In genomic region chr16:8791949-8792557, GRCm38 (mm10) we compare ENCODE assay signal across 8 mouse cellular contexts. TPM values are rescaled to one million over a fixed set of nuclear protein-coding genes. Genes with fewer than 3 reads are reported as not detected.
DNase-seq lines count a peak whose midpoint lies in the region; ATAC-seq and TF ChIP-seq lines count a peak whose summit lies in the region.

TSS of gene Usp7 (minus strand) at chr16:8792308.

- no peaks in the 10 kb centered on the region for H3K4me1 ChIP-seq in lung, adult 2 months (ENCODE audit: control insufficient read depth, insufficient read depth, low read length)
- H3K4me1 ChIP-seq in brown adipose tissue, adult 24 weeks (ENCODE audit: control insufficient read depth, insufficient read depth, insufficient read length, low read length), result no peaks in the 10 kb centered on the region
- H3K4me1 ChIP-seq in midbrain, postnatal 0 days (ENCODE audit: insufficient read depth, low read length), result no peaks in the 10 kb centered on the region

- H3K27me3 ChIP-seq in midbrain, postnatal 0 days (ENCODE audit: insufficient read depth, low read length), result no peaks in the 10 kb centered on the region

- no peak for ATAC-seq in midbrain, postnatal 0 days (ENCODE audit: low FRiP score)

- 90% methylated on average over 20 of the region's 20 CpGs for WGBS in lung, adult 2 months
- WGBS in midbrain, postnatal 0 days, result 95% methylated on average over 20 of the region's 20 CpGs

- no peak for DNase-seq in lung, adult 2 months
- no peak for DNase-seq in lung, postnatal 25 days (ENCODE audit: low spot score)
- DNase-seq in heart, adult 8-10 months (ENCODE audit: low spot score), result no peak
- no peak for DNase-seq in layer of hippocampus, postnatal 36 days
- no peak for DNase-seq in midbrain, postnatal 0 days (ENCODE audit: low spot score)
- DNase-seq in spleen, adult 12 weeks (ENCODE audit: low spot score), result no peak
- DNase-seq in spleen, adult 18-20 months, result no peak

- H3K9me3 ChIP-seq in midbrain, postnatal 0 days (ENCODE audit: low read length), result no peaks in the 10 kb centered on the region

- H3K27ac ChIP-seq in brown adipose tissue, adult 24 weeks (replicated peaks; ENCODE audit: low read depth, low read length), result no peak within 1 kb of the TSS
- H3K27ac ChIP-seq in midbrain, postnatal 0 days (ENCODE audit: low read depth, low read length), result no peak within 1 kb of the TSS

- no peak within 1 kb of the TSS for H3K9ac ChIP-seq in midbrain, postnatal 0 days (replicated peaks; ENCODE audit: low read length, poor library complexity, severe bottlenecking)

- H3K36me3 ChIP-seq in midbrain, postnatal 0 days (ENCODE audit: insufficient read depth, low read length), result no peaks in the 10 kb centered on the region

- H3K4me3 ChIP-seq in lung, adult 2 months (replicated peaks; ENCODE audit: extremely low read depth, low read depth, low read length), result no peak within 1 kb of the TSS
- H3K4me3 ChIP-seq in brown adipose tissue, adult 24 weeks (ENCODE audit: insufficient read depth, low read depth, low read length), result no peak within 1 kb of the TSS
- no peak within 1 kb of the TSS for H3K4me3 ChIP-seq in midbrain, postnatal 0 days (ENCODE audit: low read depth, low read length)

- no peak for TF ChIP-seq CTCF in lung, adult 2 months (IDR thresholded peaks at IDR 0.05; ENCODE audit: insufficient read depth, low read length)
- no peak for TF ChIP-seq CTCF in midbrain, postnatal 0 days (IDR thresholded peaks at IDR 0.05)

- TF ChIP-seq POLR2A in lung, adult 2 months (IDR thresholded peaks at IDR 0.05; ENCODE audit: borderline replicate concordance, extremely low read depth, low read depth, low read length), result no peak

- H3K4me2 ChIP-seq in midbrain, postnatal 0 days (ENCODE audit: low read depth, low read length, poor library complexity, severe bottlenecking), result no peak within 1 kb of the TSS

RNA-seq across cellular contexts. Expression of gene Usp7, which starts in this region (rescaled TPM):
- polyA plus RNA-seq in lung, adult 2 months (2012; rRNA removed), result 18.6 and 29.8 TPM in 2 replicates
- 27.2 and 38.0 TPM in 2 replicates for polyA plus RNA-seq in brown adipose tissue, adult 24 weeks (2012; ENCODE audit: insufficient read depth, insufficient read length, missing spikeins)
- 10 to 100 TPM; 42.9 to 59.2 (median 48.1) TPM for total RNA-seq in heart, adult 8-10 months (2022)
- 100 to 1,000 TPM; 157 to 160 TPM for total RNA-seq in layer of hippocampus, postnatal 36 days (2021)
- 116 and 129 TPM in 2 replicates for total RNA-seq in midbrain, postnatal 0 days (2014; rRNA removed)
- 17.0 and 21.8 TPM in 2 replicates for polyA plus RNA-seq in midbrain, postnatal 0 days (2015; fragmentation: Nextera tagmentation; extraction: Ambion mirVana)
